7 mouse cellular contexts compared by ENCODE assay signal in the genomic region with DNA sequence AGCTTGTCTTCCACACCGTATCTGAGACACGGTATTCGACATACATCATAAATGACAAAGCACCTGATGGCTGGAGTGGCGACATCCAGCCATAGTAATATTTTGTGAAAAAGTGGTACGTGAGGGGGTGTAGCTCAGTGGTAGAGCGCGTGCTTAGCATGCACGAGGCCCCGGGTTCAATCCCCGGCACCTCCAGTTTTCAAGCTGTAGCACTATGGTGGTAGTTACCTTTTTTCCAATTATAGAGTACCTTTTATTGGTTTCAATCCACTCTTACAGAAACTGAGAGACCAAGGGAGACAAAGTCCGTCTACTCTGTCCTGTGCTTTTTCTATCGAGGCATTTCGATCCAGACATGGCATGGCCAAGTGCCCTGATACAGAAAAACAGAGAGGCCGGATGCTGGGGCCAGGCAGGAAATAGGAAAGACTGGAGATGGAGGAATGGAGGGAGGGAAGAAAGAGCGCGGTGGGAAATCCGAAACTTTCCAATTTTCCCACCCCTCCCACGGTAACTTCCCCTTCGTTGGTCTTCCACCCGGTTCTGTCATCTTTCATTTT. TPM values are rescaled to one million over a fixed set of nuclear protein-coding genes. Genes with fewer than 3 reads are reported as not detected.
DNase-seq lines count a peak whose midpoint lies in the region; ATAC-seq lines count a peak whose summit lies in the region.

No protein-coding gene starts in this region.

- H3K9ac ChIP-seq in intestine, embryonic 16.5 days (ENCODE audit: low read depth, low read length): peak overlapping the region; percentile 68

- peak; percentile 96 for ATAC-seq in intestine, embryonic 16.5 days

- H3K36me3 ChIP-seq in intestine, embryonic 16.5 days (ENCODE audit: control insufficient read depth, insufficient read depth, low read length): no peaks in the 10 kb centered on the region
- H3K36me3 ChIP-seq in midbrain, embryonic 10.5 days: no peaks in the 10 kb centered on the region

- peak overlapping the region; percentile 65 for H3K4me2 ChIP-seq in intestine, embryonic 16.5 days (ENCODE audit: low read depth, low read length)

- H3K27ac ChIP-seq in intestine, embryonic 16.5 days (ENCODE audit: low read length): peak overlapping the region; percentile 48; the same call in 1 of the 2 replicates
- peak overlapping the region; percentile 93 for H3K27ac ChIP-seq in midbrain, embryonic 10.5 days (replicated peaks)

- WGBS in intestine, embryonic 16.5 days: under 1% methylated on average over 20 of the region's 20 CpGs
- under 1% methylated on average over 20 of the region's 20 CpGs for WGBS in midbrain, embryonic 10.5 days

- H3K4me3 ChIP-seq in intestine, embryonic 16.5 days (ENCODE audit: low read length): peak overlapping the region; percentile 61
- H3K4me3 ChIP-seq in midbrain, embryonic 10.5 days: peak overlapping the region; percentile 76

- H3K4me1 ChIP-seq in intestine, embryonic 16.5 days (ENCODE audit: control insufficient read depth, insufficient read depth, low read length): no peaks in the 10 kb centered on the region
- peaks cover 8% of the 10 kb centered on the region for H3K4me1 ChIP-seq in midbrain, embryonic 10.5 days

- H3K27me3 ChIP-seq in intestine, embryonic 16.5 days (replicated peaks; ENCODE audit: control insufficient read depth, insufficient read depth, low read length): no peaks in the 10 kb centered on the region
- H3K27me3 ChIP-seq in midbrain, embryonic 10.5 days (ENCODE audit: low read depth, poor library complexity, severe bottlenecking): peaks cover 18% of the 10 kb centered on the region

- no peaks in the 10 kb centered on the region for H3K9me3 ChIP-seq in intestine, embryonic 16.5 days (ENCODE audit: control insufficient read depth, low read length)
- H3K9me3 ChIP-seq in midbrain, embryonic 10.5 days (replicated peaks): no peaks in the 10 kb centered on the region

- intact Hi-C loops in left cerebral cortex, postnatal 36 days (cut with DNase I): no loop called here

- DNase-seq in adrenal gland, postnatal 14 days: peak; percentile 88
- peak; percentile 96 for DNase-seq in embryo, embryonic 9.5 days (ENCODE audit: extremely low spot score)
- DNase-seq in gastrocnemius, postnatal 4 days (ENCODE audit: low spot score in 2 of 2): peak; percentile 56 to 73
- DNase-seq in left cerebral cortex, postnatal 36 days (ENCODE audit: low spot score in 2 of 2): peak; percentile 88 to 89
- DNase-seq in midbrain, embryonic 10.5 days (ENCODE audit: low spot score): peak; percentile 89
- peak; percentile 90 for DNase-seq in right cerebral cortex, postnatal 4 days

RNA-seq across cellular contexts. Expression of a gene that starts 43.3 kb away (rescaled TPM):
- 51.5 and 56.3 TPM in 2 replicates for total RNA-seq in adrenal gland, postnatal 14 days (2021)
- 10 to 100 TPM; 46.7 to 48.8 TPM for total RNA-seq in gastrocnemius, postnatal 4 days (2021)
- polyA plus RNA-seq in intestine, embryonic 16.5 days (2015; fragmentation: Nextera tagmentation; extraction: Ambion mirVana): 119 and 122 TPM in 2 replicates
- total RNA-seq in left cerebral cortex, postnatal 36 days (2021): 10 to 100 TPM; 34.0 TPM
- 146 and 162 TPM in 2 replicates for polyA plus RNA-seq in midbrain, embryonic 10.5 days (2016; fragmentation: Nextera tagmentation; extraction: Ambion mirVana)

Comparison
In these comparisons a context has a peak if more than half of its experiments do, and no peak if none do; other contexts are left out.
1. Peak in every context shown above with its lines: DNase-seq, ATAC-seq, H3K4me3 ChIP-seq and H3K27ac ChIP-seq.